Mouse (Mus musculus) frontal cortex, postnatal 25 days (tissue): ENCODE measurements at regions not wholly inside any gene's neighbourhood (a gene's known extent, or its start where the extent isn't known, plus 50 kb on each side); places are given as distances from the start of the nearest gene placed in this dataset.

Experiments
- DNase-seq, 2 experiments: peaks; one replicate each; pipeline ENCODE4 v3.0.0; 2022; ENCODE audit warnings: low spot score in 2 of 2

GRCm38 (mm10) chr12:39729255-39729654 lies 308.6 kb downstream of the Arl4a start:
- no peak for DNase-seq

GRCm38 (mm10) chr12:39724172-39724571 lies 313.7 kb downstream of the Arl4a start:
- DNase-seq: no peak

GRCm38 (mm10) chr12:39715120-39715519 lies 322.7 kb downstream of the Arl4a start:
- no peak for DNase-seq

GRCm38 (mm10) chr12:39714169-39714794 lies 323.5 kb downstream of the Arl4a start:
- no peak for DNase-seq

GRCm38 (mm10) chr12:39711807-39712206 lies 326.0 kb downstream of the Arl4a start:
- no peak for DNase-seq

- no peak for DNase-seq
Observed at GRCm38 (mm10) chr12:39709850-39710249, 328.0 kb downstream of the Arl4a start.

GRCm38 (mm10) chr12:39697182-39697581 lies 340.6 kb downstream of the Arl4a start:
- no peak for DNase-seq

GRCm38 (mm10) chr12:39695322-39695721 lies 342.5 kb downstream of the Arl4a start:
- no peak for DNase-seq

GRCm38 (mm10) chr12:39692043-39692442 lies 345.8 kb downstream of the Arl4a start:
- no peak for DNase-seq

- no peak for DNase-seq
Observed at GRCm38 (mm10) chr12:39685399-39685798, 352.4 kb downstream of the Arl4a start.

- DNase-seq: no peak
Observed at GRCm38 (mm10) chr12:39682121-39682520, 355.7 kb downstream of the Arl4a start.

GRCm38 (mm10) chr12:39675608-39676007 lies 362.2 kb downstream of the Arl4a start:
- DNase-seq: no peak

- no peak for DNase-seq
Observed at GRCm38 (mm10) chr12:39667701-39668100, 370.1 kb downstream of the Arl4a start.

GRCm38 (mm10) chr12:39665448-39665847 lies 372.4 kb downstream of the Arl4a start:
- peak; percentile 20 to 35 for DNase-seq

GRCm38 (mm10) chr12:39660420-39660819 lies 377.4 kb downstream of the Arl4a start:
- DNase-seq: no peak

- no peak for DNase-seq
Observed at GRCm38 (mm10) chr12:39656606-39657005, 381.2 kb downstream of the Arl4a start.

GRCm38 (mm10) chr12:39648952-39649351 lies 388.9 kb downstream of the Arl4a start:
- DNase-seq: no peak

GRCm38 (mm10) chr12:39646556-39646955 lies 391.3 kb downstream of the Arl4a start:
- no peak for DNase-seq

- DNase-seq: no peak
Observed at GRCm38 (mm10) chr12:39645581-39645980, 392.2 kb downstream of the Arl4a start.

GRCm38 (mm10) chr12:39639246-39639645 lies 398.6 kb downstream of the Arl4a start:
- DNase-seq: no peak

- DNase-seq: no peak
Observed at GRCm38 (mm10) chr12:39634337-39634736, 403.5 kb downstream of the Arl4a start.

- DNase-seq: no peak
Observed at GRCm38 (mm10) chr12:39621266-39621665, 416.6 kb downstream of the Arl4a start.

GRCm38 (mm10) chr12:39605289-39605688 lies 432.5 kb downstream of the Arl4a start:
- DNase-seq: no peak

GRCm38 (mm10) chr12:39604723-39605122 lies 433.1 kb downstream of the Arl4a start:
- no peak for DNase-seq
